Mouse (Mus musculus) hindbrain, embryonic 10.5 days (tissue): ENCODE measurements around the gene Spam1. TPM values are rescaled to one million over a fixed set of nuclear protein-coding genes. Genes with fewer than 3 reads are reported as not detected.

Source experiments
- DNase-seq: peaks from one replicate; pipeline ENCODE4 v3.0.0-alpha.2; 2017; ENCODE audit warnings: low spot score
- H3K27ac ChIP-seq: fragments of 300-500 bp; sonication (generic); 2 replicates; pipeline ENCODE4 v1.5.1; 2016; ENCODE audit warnings: mild to moderate bottlenecking, moderate library complexity
- H3K27me3 ChIP-seq: fragments of 300-500 bp; sonication (generic); 2 replicates; pipeline ENCODE4 v1.6.1; 2016; ENCODE audit warnings: mild to moderate bottlenecking; ENCODE audit not compliant: poor library complexity, insufficient read depth, severe bottlenecking
- H3K36me3 ChIP-seq: fragments of 300-500 bp; sonication (generic); 2 replicates; pipeline ENCODE4 v1.6.1; 2016; ENCODE audit warnings: mild to moderate bottlenecking, moderate library complexity
- H3K4me1 ChIP-seq: fragments of 300-500 bp; sonication (generic); replicated peaks from 2 replicates; pipeline ENCODE4 v1.6.1; 2016; ENCODE audit warnings: mild to moderate bottlenecking
- H3K4me3 ChIP-seq: fragments of 300-500 bp; sonication (generic); 2 replicates; pipeline ENCODE4 v1.5.1; 2016; ENCODE audit warnings: mild to moderate bottlenecking, moderate library complexity
- H3K9me3 ChIP-seq: fragments of 300-500 bp; sonication (generic); 2 replicates; pipeline ENCODE4 v1.6.1; 2016; ENCODE audit warnings: mild to moderate bottlenecking, moderate library complexity
- WGBS: fragments of 180-500 bp; shearing (Covaris S2); methylation state at CpG from one replicate; pipeline ENCODE4 v1.1.7; 2016; 5-methylcytosine and 5-hydroxymethylcytosine counted together
- polyA plus RNA-seq: library from polyadenylated mRNA; unstranded; fragments of >200 nt; fragmentation: Nextera tagmentation; extraction: Ambion mirVana; gene quantifications from 2 replicates; pipeline ENCODE4 v1.2.1, GENCODE M21; 2016

The Spam1 gene
- not detected in 2 replicates for polyA plus RNA-seq

- no peaks in the 10 kb centered on the region for H3K4me1 ChIP-seq
- H3K4me3 ChIP-seq: no peak within 1 kb of the TSS
- H3K36me3 ChIP-seq: no peaks in the 10 kb centered on the region
- no peak for DNase-seq
- no peak within 1 kb of the TSS for H3K27ac ChIP-seq
- no peaks in the 10 kb centered on the region for H3K9me3 ChIP-seq
- H3K27me3 ChIP-seq: no peaks in the 10 kb centered on the region
These were observed at the start of gene Spam1 for GRCm38 (mm10) chr6:24790888-24791287. Gene Spam1 (plus strand): TSS chr6:24791188.

- H3K27ac ChIP-seq: no peak within 1 kb of the TSS
- H3K4me3 ChIP-seq: no peak within 1 kb of the TSS
- DNase-seq: no peak
These were observed 43.0 kb upstream of the Spam1 start, which contains the start of gene Hyal4 for GRCm38 (mm10) chr6:24748029-24748428. Gene Hyal4 (plus strand): TSS chr6:24748329.

GRCm38 (mm10) chr6:24759281-24759680 lies 31.7 kb upstream of the Spam1 start:
- Histone ChIP-seq H3K27ac (no peak overlapping the region), H3K4me3 (no peak overlapping the region), H3K27me3 (no peaks in the 10 kb centered on the region), H3K9me3 (no peaks in the 10 kb centered on the region), H3K4me1 (no peaks in the 10 kb centered on the region), H3K36me3 (no peaks in the 10 kb centered on the region)
- 93% methylated on average over 3 of the region's 3 CpGs for WGBS
- DNase-seq: no peak

More at GRCm38 (mm10) chr6:24748029-24748428, 43.0 kb upstream of the Spam1 start, which contains the start of gene Hyal4:
- 85% methylated on average over 4 of the region's 4 CpGs for WGBS
- Histone ChIP-seq H3K36me3 (no peaks in the 10 kb centered on the region), H3K9me3 (no peaks in the 10 kb centered on the region), H3K4me1 (peaks cover 9% of the 10 kb centered on the region), H3K27me3 (no peaks in the 10 kb centered on the region)

GRCm38 (mm10) chr6:24766261-24766660 lies 24.7 kb upstream of the Spam1 start:
- Histone ChIP-seq H3K4me3 (no peak overlapping the region), H3K27me3 (no peaks in the 10 kb centered on the region), H3K36me3 (no peaks in the 10 kb centered on the region), H3K4me1 (no peaks in the 10 kb centered on the region), H3K9me3 (no peaks in the 10 kb centered on the region), H3K27ac (no peak overlapping the region)
- no peak for DNase-seq
- 84% methylated on average over 2 of the region's 2 CpGs for WGBS

GRCm38 (mm10) chr6:24779182-24779581 lies 11.8 kb upstream of the Spam1 start:
- H3K36me3 ChIP-seq: no peaks in the 10 kb centered on the region
- H3K27ac ChIP-seq: no peak overlapping the region
- DNase-seq: no peak
- H3K4me3 ChIP-seq: no peak overlapping the region
- WGBS: 66% methylated on average over 2 of the region's 2 CpGs
- H3K27me3 ChIP-seq: no peaks in the 10 kb centered on the region
- H3K9me3 ChIP-seq: no peaks in the 10 kb centered on the region
- no peaks in the 10 kb centered on the region for H3K4me1 ChIP-seq

GRCm38 (mm10) chr6:24822070-24822469 lies 31.1 kb downstream of the Spam1 start:
- Histone ChIP-seq H3K27me3 (no peaks in the 10 kb centered on the region), H3K27ac (no peak overlapping the region), H3K4me1 (no peaks in the 10 kb centered on the region), H3K4me3 (no peak overlapping the region), H3K9me3 (no peaks in the 10 kb centered on the region), H3K36me3 (no peaks in the 10 kb centered on the region)
- no peak for DNase-seq
- WGBS: 52% methylated on average over 2 of the region's 2 CpGs

Other genes with a start within 250 kb of the Spam1 start
- not detected in 2 replicates for gene Lmod2, start 193.4 kb upstream of the Spam1 start, polyA plus RNA-seq
- 63.6 and 68.3 TPM in 2 replicates for gene Wasl, start 126.2 kb upstream of the Spam1 start, polyA plus RNA-seq
- not detected in 2 replicates for gene Hyal6, start 57.9 kb upstream of the Spam1 start, polyA plus RNA-seq
- not detected in 2 replicates for gene Hyal4, start 42.9 kb upstream of the Spam1 start, polyA plus RNA-seq
- not detected in 2 replicates for gene Hyal5, start 66.8 kb downstream of the Spam1 start, polyA plus RNA-seq
- 0.63 and 0.88 TPM in 2 replicates for gene Tmem229a, start 165.1 kb downstream of the Spam1 start, polyA plus RNA-seq